In the genomic region with DNA sequence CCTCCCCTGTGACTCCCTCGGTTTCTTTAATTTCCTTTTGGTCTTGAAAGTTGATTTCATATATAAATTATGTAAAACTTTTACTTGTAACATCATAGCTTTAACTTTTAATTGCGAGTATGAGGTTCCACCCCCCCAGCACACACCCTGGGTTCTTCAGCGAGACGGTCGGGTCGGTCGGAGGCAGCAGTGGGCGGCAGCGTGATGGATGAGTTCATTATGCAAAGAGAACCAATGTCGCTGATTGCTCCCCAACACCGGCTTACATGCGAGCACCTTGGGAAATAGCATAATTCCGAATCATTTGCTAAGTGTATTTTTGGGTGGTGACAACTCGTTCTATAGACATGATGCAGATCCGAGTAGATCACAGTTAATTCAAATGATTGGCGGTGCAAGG, we compare ENCODE assay signal across 25 mouse cellular contexts. TPM values are rescaled to one million over a fixed set of nuclear protein-coding genes. Genes with fewer than 3 reads are reported as not detected.
A peak's percentile ranks its signal among the peaks of the same experiment; 100 is the strongest.
DNase-seq lines count a peak whose midpoint lies in the region; ATAC-seq lines count a peak whose summit lies in the region.
"Had no signal": no experiment of that assay in that cellular context is flagged by ENCODE, and none has a peak within 500 bp of the region (broad histone marks: within the 10 kb centered on the region; RNA-seq: fewer than 3 reads in every experiment).

No protein-coding gene starts in this region.

- no peak overlapping the region for H3K9ac ChIP-seq in heart, embryonic 12.5 days
- H3K9ac ChIP-seq in hindbrain, embryonic 13.5 days, result no peak overlapping the region
- no peak overlapping the region for H3K9ac ChIP-seq in hindbrain, embryonic 12.5 days

- no peak overlapping the region for H3K4me2 ChIP-seq in heart, embryonic 12.5 days
- no peak overlapping the region for H3K4me2 ChIP-seq in hindbrain, embryonic 13.5 days
- H3K4me2 ChIP-seq in hindbrain, embryonic 12.5 days (replicated peaks), result no peak overlapping the region

- peak overlapping the region; percentile 77; the same call in 1 of the 2 replicates for H3K27ac ChIP-seq in heart, embryonic 12.5 days (ENCODE audit: poor library complexity, severe bottlenecking)
- H3K27ac ChIP-seq in hindbrain, embryonic 13.5 days, result peak overlapping the region; percentile 6; the same call in 1 of the 2 replicates
- no peak overlapping the region for H3K27ac ChIP-seq in hindbrain, embryonic 12.5 days

- no peak overlapping the region for H3K4me3 ChIP-seq in heart, embryonic 12.5 days
- H3K4me3 ChIP-seq in hindbrain, embryonic 13.5 days, result no peak overlapping the region
- no peak overlapping the region for H3K4me3 ChIP-seq in hindbrain, embryonic 12.5 days

- intact Hi-C loops in heart, postnatal 36 days (cut with DNase I), result loop anchor here (5.0 kb wide), 1 partner anchor 57 kb away; the partner anchor contains the start of gene Ccdc6

- ATAC-seq in heart, embryonic 12.5 days (ENCODE audit: insufficient number of reproducible peaks, low FRiP score), result no peak
- no peak for ATAC-seq in hindbrain, embryonic 13.5 days (ENCODE audit: low FRiP score)
- ATAC-seq in hindbrain, embryonic 12.5 days (ENCODE audit: low FRiP score), result no peak
- ATAC-seq: activated CD4-positive, CD25-positive, alpha-beta regulatory T cell, adult 4 months; CD4-positive, CD25-positive, alpha-beta regulatory T cell, adult 4 months; Patski had no signal

- H3K9me3 ChIP-seq in heart, embryonic 12.5 days (replicated peaks), result no peaks in the 10 kb centered on the region; the same call in 1 of the 2 replicates
- H3K9me3 ChIP-seq in hindbrain, embryonic 13.5 days, result no peaks in the 10 kb centered on the region
- H3K9me3 ChIP-seq in hindbrain, embryonic 12.5 days (replicated peaks), result no peaks in the 10 kb centered on the region
- H3K9me3 ChIP-seq: G1E had no signal

- H3K4me1 ChIP-seq in heart, embryonic 12.5 days (replicated peaks), result peaks cover 53% of the 10 kb centered on the region
- peaks cover 38% of the 10 kb centered on the region for H3K4me1 ChIP-seq in hindbrain, embryonic 13.5 days (replicated peaks)
- peaks cover 27% of the 10 kb centered on the region for H3K4me1 ChIP-seq in hindbrain, embryonic 12.5 days

- peaks cover 60% of the 10 kb centered on the region for H3K36me3 ChIP-seq in heart, embryonic 12.5 days
- peaks cover 47% of the 10 kb centered on the region for H3K36me3 ChIP-seq in hindbrain, embryonic 13.5 days
- H3K36me3 ChIP-seq in hindbrain, embryonic 12.5 days, result peaks cover 38% of the 10 kb centered on the region

- no peak for DNase-seq in heart, postnatal 36 days
- peak; percentile 68 for DNase-seq in right cerebral cortex, adult 18-20 months
- no peak for DNase-seq in right cerebral cortex, postnatal 25 days
- DNase-seq in brain, adult 2 months (ENCODE audit: low read depth, low spot score), result peak; percentile 52
- DNase-seq in ovary, adult 18-20 months (ENCODE audit: low spot score), result no peak
- DNase-seq: adrenal gland, adult 2 months; adrenal gland, adult 8-10 months; adrenal gland, postnatal 10 days; adrenal gland, postnatal 14 days; adrenal gland, postnatal 25 days; adrenal gland, postnatal 36 days; B cell, adult 2 months; cerebellum, adult 11 months; cerebellum, adult 11-12 months; cerebellum, adult 18-20 months had no signal

- H3K27me3 ChIP-seq in heart, embryonic 12.5 days (replicated peaks), result no peaks in the 10 kb centered on the region
- no peaks in the 10 kb centered on the region for H3K27me3 ChIP-seq in hindbrain, embryonic 13.5 days
- no peaks in the 10 kb centered on the region for H3K27me3 ChIP-seq in hindbrain, embryonic 12.5 days
- H3K27me3 ChIP-seq: CH12.LX, Patski had no signal

- WGBS in heart, embryonic 12.5 days, result 83% methylated on average over 16 of the region's 16 CpGs
- WGBS in hindbrain, embryonic 13.5 days, result 62% methylated on average over 16 of the region's 16 CpGs
- 69% methylated on average over 16 of the region's 16 CpGs for WGBS in hindbrain, embryonic 12.5 days

RNA-seq across cellular contexts. Expression of gene Mrln, which starts 50.7 kb away (rescaled TPM):
- polyA plus RNA-seq in heart, embryonic 12.5 days (2016; fragmentation: Nextera tagmentation; extraction: Ambion mirVana), result 0.45 and 0.90 TPM in 2 replicates
- total RNA-seq in heart, postnatal 36 days (2021), result 1 to 10 TPM; 3.1 to 4.0 TPM
- polyA plus RNA-seq in hindbrain, embryonic 13.5 days (2015; fragmentation: Nextera tagmentation; extraction: Ambion mirVana), result 0.94 and 1.5 TPM in 2 replicates
- polyA plus RNA-seq in hindbrain, embryonic 12.5 days (2016; fragmentation: Nextera tagmentation; extraction: Ambion mirVana), result 3.8 and 7.2 TPM in 2 replicates
- total RNA-seq: adrenal gland, postnatal 14 days; adrenal gland, postnatal 25 days; adrenal gland, postnatal 36 days; CH12.LX; ES-E14; MEL had no signal
- polyA plus RNA-seq: activated CD4-positive, CD25-positive, alpha-beta regulatory T cell, adult 4 months; adrenal gland, adult 2 months; CD4-positive, CD25-positive, alpha-beta regulatory T cell, adult 4 months; G1E; Patski had no signal

RNA-seq across cellular contexts. Expression of gene Ccdc6, which starts 56.9 kb away (rescaled TPM):
- polyA plus RNA-seq in heart, embryonic 12.5 days (2016; fragmentation: Nextera tagmentation; extraction: Ambion mirVana), result 16.2 and 16.9 TPM in 2 replicates
- 10 to 100 TPM; 27.7 to 29.3 TPM for total RNA-seq in heart, postnatal 36 days (2021)
- 23.5 and 24.1 TPM in 2 replicates for polyA plus RNA-seq in hindbrain, embryonic 13.5 days (2015; fragmentation: Nextera tagmentation; extraction: Ambion mirVana)
- 17.0 and 18.9 TPM in 2 replicates for polyA plus RNA-seq in hindbrain, embryonic 12.5 days (2016; fragmentation: Nextera tagmentation; extraction: Ambion mirVana)

Comparison
In these comparisons a context has a peak if more than half of its experiments do, and no peak if none do; other contexts are left out.
1. DNase-seq: peak in right cerebral cortex, adult 18-20 months (single experiment) and brain, adult 2 months (single experiment); none in heart, postnatal 36 days (0 of 2), right cerebral cortex, postnatal 25 days (single experiment) and ovary, adult 18-20 months (single experiment).